Mouse (Mus musculus) frontal cortex, adult (tissue): Measurements from ENCODE around the gene Havcr2.
"Not testable (repeated sequence)": the region's sequence is repeated elsewhere in the genome, so short reads cannot be mapped to it uniquely, and the experiment has no call there.

Source experiments
- ATAC-seq: cut with Nextera tagmentation; 2 replicates; pipeline ENCODE4 v1.9.2; 2017; ENCODE audit warnings: mild to moderate bottlenecking, moderate library complexity, mixed read lengths; ENCODE audit not compliant: low TSS enrichment

The Havcr2 gene

DNA sequence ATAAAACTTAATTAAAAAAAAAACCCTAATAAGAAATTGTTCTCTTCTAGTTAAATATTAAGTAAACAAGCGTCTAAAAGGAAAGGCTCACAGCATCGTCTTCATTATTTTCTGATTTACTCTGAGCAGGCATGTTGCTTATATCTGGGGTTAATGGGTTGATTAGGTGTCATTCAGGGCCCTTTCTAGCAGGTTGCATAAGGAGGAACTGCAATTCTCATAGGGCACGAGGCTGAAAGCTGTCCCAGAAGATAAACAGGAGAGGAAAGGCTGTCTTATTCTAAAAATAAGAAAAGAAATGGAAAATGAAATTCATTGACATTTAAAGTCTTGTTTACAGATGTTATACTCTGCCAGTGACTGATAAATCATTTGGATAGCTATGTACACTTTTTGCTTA is 5.2 kb downstream of the Havcr2 start:
- ATAC-seq: no peak

DNA sequence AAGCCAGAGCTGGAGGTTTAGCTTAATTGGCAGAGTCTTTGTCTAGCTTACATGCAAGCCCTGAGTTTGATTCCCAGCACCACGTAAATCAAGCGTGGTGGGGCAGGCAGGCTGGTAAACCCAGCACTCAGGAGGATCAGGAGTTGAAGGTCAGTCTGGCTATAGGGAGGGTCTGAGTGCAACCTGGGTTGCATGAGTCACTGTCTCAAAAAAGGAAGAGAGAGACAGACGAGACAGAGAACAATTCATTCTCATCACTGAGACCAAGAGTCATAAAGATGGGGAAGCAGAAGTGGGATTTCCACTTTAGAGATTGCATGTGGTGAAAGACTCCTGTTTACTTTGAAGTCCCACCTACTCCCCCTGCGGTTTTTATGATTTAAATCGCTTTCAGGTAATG is 6.6 kb downstream of the Havcr2 start:
- no peak for ATAC-seq

DNA sequence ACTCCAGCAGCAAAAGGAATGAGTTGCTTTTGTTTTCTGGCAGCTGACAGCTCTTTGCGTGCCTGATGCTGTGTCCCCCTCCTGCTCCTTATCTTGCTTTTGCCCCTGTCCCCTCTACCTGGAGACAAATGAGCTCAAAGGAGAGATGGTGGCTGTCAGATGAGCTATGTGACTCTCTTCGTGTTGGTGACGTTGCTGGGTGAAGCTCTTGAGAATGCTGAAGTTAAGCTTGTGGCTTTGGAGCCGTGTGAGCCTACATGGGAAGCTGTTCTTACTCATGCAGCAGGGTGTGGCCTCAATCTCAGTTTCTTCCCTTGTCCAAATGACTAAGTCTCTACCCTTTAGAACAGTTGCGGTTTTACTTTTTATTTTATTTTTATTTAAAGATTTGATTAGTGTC is 7.2 kb downstream of the Havcr2 start:
- ATAC-seq: no peak

DNA sequence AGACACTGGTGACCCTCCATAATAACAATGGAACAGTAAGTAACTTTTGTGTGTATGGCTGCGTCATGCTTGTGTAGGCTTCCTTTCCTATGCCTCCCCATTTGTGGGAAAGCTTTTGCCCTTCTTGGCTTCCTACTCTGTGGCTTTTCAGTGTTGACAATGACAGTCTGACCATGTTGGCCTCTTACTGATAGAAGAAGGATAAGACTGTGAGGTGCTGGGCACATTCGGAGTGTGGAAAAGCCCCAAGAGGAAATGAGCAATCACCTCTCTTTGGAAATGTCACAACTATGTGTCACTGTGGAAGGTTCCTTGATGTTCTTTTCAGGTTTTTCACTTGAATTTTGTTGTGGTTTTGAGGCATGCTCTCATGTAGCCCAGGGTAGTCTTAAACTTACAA is 12.1 kb downstream of the Havcr2 start:
- ATAC-seq: no peak

DNA sequence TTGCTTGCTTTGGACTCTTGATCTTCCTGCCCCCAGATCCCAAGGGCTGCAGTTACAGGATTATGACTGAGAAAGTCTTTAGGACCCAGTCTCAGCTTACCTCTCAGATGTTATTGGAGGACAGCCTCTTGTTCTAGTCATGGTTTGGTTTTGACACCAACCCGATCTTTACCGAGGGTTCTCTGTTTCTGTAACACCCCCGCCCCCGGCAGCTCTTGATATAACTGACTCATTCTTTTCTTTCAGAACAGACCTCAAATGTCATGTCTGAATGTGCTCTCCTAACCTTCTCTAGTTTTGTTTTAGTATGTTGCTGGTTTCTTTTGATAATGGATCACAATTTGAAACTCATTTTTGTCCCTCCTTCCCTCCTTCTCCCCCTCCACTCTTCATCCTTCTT is 19.5 kb downstream of the Havcr2 start:
- no peak for ATAC-seq

DNA sequence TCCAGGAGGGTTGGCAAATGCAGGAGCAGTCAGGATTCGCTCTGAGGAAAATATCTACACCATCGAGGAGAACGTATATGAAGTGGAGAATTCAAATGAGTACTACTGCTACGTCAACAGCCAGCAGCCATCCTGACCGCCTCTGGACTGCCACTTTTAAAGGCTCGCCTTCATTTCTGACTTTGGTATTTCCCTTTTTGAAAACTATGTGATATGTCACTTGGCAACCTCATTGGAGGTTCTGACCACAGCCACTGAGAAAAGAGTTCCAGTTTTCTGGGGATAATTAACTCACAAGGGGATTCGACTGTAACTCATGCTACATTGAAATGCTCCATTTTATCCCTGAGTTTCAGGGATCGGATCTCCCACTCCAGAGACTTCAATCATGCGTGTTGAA is 24.6 kb downstream of the Havcr2 start:
- no peak for ATAC-seq

DNA sequence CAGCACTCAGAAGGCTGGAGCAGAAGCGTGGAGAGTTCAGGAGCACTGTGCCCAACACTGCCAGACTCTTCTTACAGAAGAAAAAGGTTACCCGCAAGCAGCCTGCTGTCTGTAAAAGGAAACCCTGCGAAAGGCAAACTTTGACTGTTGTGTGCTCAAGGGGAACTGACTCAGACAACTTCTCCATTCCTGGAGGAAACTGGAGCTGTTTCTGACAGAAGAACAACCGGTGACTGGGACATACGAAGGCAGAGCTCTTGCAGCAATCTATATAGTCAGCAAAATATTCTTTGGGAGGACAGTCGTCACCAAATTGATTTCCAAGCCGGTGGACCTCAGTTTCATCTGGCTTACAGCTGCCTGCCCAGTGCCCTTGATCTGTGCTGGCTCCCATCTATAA is 25.8 kb downstream of the Havcr2 start:
- no peak for ATAC-seq

DNA sequence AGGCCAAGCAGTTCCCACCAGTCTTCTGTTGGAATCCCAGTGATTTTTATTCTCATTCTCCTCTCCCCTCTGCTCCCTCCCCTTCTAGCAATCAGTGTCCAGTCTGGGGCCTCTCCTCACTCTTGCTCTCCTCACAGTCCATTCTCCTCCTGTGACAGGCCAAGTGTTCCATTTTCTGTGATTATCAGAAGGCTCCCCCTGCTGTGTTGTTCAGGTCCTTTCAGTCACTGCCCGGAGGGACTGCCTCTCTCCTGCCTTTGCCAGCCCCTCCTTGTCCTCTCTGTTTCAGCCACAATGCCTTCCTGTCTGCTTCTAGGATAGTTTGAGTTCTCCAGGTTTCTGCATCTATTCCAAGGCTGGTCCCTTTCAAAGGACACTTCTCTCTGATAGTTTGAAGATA is 33.5 kb downstream of the Havcr2 start:
- peak; percentile 59 for ATAC-seq

DNA sequence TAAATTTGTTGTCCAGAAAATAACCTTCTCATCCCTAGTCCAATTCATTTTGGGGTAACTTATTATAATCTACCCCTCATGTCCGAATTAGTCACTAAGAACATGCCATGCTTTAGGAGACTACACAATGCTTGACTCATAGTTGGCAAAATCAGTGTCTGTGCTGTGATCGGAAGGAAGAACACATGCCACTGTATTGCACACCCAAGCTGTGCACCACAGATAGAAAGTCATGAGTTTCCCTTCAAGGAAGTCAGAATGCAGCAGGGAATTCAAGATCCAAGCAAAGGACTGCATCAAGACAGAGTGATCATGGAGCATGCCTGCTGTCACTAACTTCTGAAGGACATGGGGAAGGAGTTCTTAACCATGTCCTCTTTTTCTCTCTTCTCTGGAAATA is 33.9 kb downstream of the Havcr2 start:
- ATAC-seq: peak; percentile 73

DNA sequence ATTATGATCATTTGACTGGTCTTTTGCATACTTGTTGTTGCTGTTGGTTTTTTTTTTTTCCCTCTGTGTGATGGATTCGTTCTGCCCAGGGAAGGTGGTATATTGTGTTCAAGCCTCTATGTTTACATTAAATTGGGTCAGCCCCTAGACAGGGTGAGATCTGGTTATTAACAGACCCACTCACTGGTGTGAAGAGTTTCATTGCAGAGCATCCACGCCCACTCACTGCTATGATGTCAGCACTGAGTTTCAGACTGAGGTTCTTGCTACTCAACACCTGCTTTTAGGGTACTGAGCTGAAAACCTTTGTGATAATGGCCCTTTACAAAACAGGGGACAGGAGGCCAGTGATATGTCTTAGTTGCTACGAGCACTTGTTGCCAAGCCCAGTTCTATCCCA is 52.4 kb downstream of the Havcr2 start:
- no peak for ATAC-seq

DNA sequence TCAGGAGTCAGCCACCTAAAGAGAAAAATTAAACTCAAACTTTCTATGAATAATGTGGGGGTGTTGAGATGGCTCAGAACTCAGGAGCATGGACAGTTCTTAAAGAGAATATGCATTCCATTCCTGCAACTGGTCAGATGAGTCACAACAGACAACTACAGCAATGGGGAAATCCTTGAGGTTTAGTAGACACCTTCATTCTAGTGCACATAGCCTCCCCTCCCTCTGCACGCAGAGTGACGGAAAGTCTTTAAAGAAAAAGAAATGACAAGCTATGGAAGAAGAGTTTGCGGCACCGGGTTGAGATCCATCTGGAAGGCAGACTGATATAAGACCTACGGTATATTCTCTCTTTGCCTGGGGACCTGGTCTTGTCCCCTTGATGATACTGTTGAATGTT is 55.2 kb downstream of the Havcr2 start:
- ATAC-seq: no peak

DNA sequence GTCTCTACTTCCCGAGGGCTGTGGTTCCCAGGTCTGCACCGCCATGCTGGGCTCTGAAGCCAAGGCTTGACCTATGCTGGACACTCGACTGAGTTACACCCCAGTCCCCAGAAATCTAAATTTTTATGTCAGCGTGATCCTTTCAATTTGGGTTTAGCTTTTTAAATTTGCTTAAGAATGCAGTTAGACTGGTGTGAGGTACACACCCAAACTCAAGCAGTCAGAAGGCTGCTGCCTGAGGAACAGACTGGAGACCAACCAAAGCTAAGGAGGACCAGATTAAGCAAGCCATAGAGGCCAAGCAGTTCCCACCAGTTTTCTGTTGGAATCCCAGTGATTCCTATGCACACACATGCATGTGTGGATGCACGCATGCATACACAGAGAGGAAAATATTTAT is 66.6 kb downstream of the Havcr2 start:
- ATAC-seq: not testable (repeated sequence)

DNA sequence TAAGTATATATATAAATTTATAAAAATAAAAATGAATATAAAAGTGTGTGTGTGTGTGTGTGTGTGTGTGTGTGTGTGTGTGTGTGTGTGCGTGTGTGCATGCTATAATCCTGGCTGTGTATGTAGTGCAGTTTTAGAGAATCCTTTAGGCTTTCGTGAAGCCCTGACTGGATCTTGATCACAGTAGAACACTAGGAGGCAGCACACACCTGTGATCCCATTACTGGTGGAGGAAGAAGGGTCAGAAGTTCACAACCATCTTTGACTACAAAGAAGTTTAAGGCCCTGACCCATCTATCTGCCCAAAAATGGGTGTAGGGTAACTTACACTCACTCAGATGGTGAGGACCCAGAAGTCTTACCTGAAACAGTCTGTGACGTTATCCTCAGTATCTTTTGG is 68.0 kb downstream of the Havcr2 start:
- no peak for ATAC-seq

DNA sequence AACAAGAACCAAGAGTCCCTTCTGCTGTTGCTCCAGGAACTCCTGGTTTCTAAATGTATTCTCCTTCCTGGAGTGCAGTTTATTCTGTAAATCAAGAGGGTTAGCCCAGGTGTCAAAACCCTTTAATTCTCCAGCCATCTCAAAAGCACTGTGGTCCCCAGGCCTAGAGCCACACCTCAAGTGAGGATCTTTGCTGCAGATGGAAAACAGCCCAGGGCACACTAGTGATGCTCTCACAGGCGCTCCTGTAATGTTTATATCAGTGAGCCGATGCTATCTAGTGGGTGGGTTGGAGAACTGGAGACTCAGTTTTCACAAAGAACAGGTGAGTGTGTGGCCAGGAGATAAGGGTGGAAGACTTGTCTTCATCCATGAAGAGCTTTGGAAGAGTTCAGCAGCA is 69.2 kb downstream of the Havcr2 start, which contains the start of gene Gm12169:
Gene Gm12169 (plus strand): TSS at position 301 of the 400 bp plus-strand sequence.
- ATAC-seq: no peak

DNA sequence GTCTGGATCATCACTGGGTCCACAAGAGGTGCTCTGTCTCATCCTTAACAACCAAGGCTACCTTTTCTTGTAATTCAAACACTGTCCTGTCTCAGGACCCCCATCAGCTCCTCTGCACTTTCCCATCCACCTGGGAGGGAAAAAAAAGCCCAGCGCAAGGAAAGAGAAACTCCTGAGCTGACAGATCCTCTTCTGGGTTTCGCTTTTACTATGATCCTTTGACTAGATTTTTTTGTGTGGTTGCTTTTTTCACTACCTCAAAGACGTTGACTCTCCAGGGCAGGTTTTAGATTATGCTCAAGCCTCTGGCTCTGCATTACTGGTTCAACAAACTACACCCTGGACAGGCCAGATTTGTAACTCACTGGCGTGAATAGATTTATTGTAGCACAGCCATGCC is 75.4 kb downstream of the Havcr2 start:
- no peak for ATAC-seq
